Mouse (Mus musculus): ENCODE results near the gene Enpp1.

DNA sequence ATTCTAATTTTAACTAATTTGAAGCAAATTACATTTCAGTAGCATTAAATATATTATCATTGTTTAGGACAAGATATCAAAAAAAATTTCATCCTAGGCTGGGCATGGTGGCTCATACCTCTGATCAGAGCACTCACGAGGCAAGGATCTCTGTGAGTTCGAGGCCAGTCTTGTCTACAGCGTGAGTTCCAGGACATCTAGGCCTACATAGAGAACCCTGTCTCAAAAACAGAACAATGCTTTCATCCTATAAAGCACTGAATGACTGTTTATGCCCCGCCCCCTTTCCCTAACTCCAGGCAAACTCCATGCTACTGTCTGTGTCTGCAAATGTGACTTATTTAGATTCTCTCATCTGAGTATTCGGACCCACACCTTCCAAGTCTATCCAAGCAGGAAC, 80.8 kb downstream of the Enpp1 start:
- TF ChIP-seq EP300 (IDR thresholded peaks at IDR 0.05; ENCODE audit: insufficient read depth, low read depth, low read length) = no peak
- TF ChIP-seq POLR2A (IDR thresholded peaks at IDR 0.05; ENCODE audit: insufficient read depth, low read length) = no peak

Data from ES-Bruce4 (cell line).